Mouse (Mus musculus): ENCODE data around the gene Akap7. TPM values are rescaled to one million over a fixed set of nuclear protein-coding genes. Genes with fewer than 3 reads are reported as not detected.

Akap7 gene
- polyA plus RNA-seq, 1 experiment: 5.2 TPM

DNA sequence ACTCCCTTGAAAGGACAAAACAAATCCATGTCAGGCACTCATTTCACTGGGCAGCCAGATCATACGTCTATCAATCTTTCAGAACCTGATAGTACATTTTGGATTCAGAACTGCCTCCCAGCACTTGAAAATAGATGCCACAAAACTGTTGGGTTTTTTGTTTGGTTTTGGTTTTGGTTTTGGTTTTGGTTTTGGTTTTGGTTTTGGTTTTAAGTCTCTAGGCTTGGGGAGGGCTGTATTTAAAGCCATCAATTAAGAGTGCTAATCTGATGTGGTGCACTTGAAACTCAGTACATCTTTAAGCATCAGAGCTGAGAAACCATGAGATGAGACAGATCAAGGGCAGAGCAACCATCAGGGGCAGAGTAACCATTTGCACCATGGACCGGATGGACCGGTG, 86.9 kb downstream of the Akap7 start:
- Histone ChIP-seq H3K36me3 (ENCODE audit: control insufficient read depth, insufficient read depth, low read length) (no peaks in the 10 kb centered on the region), H3K27ac (ENCODE audit: insufficient read depth, low read length) (no peak overlapping the region), H3K4me3 (ENCODE audit: extremely low read depth, insufficient read depth, insufficient read length) (no peak overlapping the region), H3K27me3 (ENCODE audit: control insufficient read depth, insufficient read depth, low read length) (no peaks in the 10 kb centered on the region), H3K4me1 (ENCODE audit: control insufficient read depth, insufficient read depth, insufficient read length) (no peaks in the 10 kb centered on the region)
- 89% methylated on average over 3 of the region's 3 CpGs for WGBS
- TF ChIP-seq POLR2A (IDR thresholded peaks at IDR 0.05; ENCODE audit: low read depth, low read length) (no peak), CTCF (IDR thresholded peaks at IDR 0.05; ENCODE audit: extremely low read depth, insufficient read depth, insufficient read length, insufficient replicate concordance) (no peak)
- DNase-seq (ENCODE audit: low read depth in 1 of 2, low spot score in 2 of 2): no peak

DNA sequence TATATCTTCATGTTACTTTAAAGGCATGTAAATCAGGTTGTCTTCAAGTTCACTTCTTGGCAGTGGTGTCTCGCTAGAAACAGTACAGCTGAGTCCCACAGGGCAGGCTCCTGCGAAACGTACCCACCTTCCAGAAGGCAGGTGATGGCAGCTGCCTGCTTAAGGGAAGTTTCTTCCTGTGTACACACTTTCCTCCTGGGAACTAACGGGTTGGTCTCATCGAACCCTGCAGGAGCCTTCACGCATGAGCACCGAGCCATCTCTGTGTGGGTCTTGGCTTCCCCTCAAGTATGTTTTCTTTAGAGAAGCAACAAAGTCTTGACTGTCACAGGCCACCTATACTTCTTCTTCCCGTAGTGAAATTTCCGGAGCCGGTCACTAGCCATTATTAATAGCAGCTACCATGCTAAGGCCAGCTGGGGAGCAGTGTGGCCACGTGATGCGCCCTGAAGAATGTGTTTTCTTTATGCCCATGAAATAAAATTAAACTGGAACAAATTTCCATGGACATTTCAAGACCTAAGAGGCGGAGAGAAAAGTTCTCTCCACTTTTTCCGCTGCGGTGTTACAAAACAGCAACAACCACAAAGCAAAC, 87.7 kb downstream of the Akap7 start:
- no peak overlapping the region for H3K27ac ChIP-seq (ENCODE audit: insufficient read depth, low read length)
- 93% methylated on average over 15 of the region's 15 CpGs for WGBS

DNA sequence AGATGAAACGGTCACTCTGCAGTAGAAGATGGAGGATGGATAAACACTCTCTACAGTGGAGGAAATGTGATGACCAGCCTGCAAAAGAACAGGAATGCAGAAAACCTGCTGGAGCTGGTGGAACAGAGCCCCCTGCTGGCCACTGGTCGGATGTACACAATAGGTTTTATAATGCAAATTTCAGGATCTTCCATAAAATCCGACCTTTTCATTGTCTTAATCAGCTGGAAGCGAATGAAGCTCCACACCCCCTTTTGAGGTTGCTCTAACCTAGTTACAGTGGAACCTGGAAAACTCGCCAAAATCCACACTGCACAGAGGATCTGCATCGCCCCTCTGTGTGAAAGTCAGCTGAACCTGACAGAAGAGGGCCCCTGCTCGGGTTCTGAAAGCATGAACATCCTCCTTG, 88.4 kb downstream of the Akap7 start:
- H3K27me3 ChIP-seq (ENCODE audit: control insufficient read depth, insufficient read depth, low read length): no peaks in the 10 kb centered on the region
- peak in 1 of 2 experiments; percentile 30 for DNase-seq (ENCODE audit: low read depth in 1 of 2, low spot score in 2 of 2)

More for the DNA sequence above, 87.7 kb downstream of the Akap7 start:
- TF ChIP-seq POLR2A (IDR thresholded peaks at IDR 0.05; ENCODE audit: low read depth, low read length): no peak
- no peak for TF ChIP-seq CTCF (IDR thresholded peaks at IDR 0.05; ENCODE audit: extremely low read depth, insufficient read depth, insufficient read length, insufficient replicate concordance)
- Histone ChIP-seq H3K36me3 (ENCODE audit: control insufficient read depth, insufficient read depth, low read length) (no peaks in the 10 kb centered on the region), H3K4me3 (ENCODE audit: extremely low read depth, insufficient read depth, insufficient read length) (no peak overlapping the region), H3K27me3 (ENCODE audit: control insufficient read depth, insufficient read depth, low read length) (no peaks in the 10 kb centered on the region), H3K4me1 (ENCODE audit: control insufficient read depth, insufficient read depth, insufficient read length) (no peaks in the 10 kb centered on the region)
- no peak for DNase-seq (ENCODE audit: low read depth in 1 of 2, low spot score in 2 of 2)

DNA sequence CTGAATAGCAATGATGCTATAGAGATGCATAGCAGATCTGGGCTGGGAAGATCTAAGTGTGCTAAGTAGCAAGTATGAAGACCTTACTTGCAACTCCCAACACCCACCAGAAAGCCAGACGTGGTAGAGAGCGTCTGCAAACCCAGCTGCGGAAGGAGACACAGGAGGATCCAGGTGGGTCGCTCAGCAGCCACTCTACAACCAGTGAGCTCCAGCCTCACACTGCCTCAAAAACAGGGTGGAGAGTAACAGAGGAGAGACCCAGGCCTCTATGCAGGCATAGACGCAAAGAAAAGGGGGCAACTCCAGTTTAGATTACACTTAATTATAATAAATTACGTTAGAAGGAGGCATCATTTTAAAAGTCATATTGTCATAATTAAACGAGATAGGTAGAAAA, 88.9 kb downstream of the Akap7 start:
- no peaks in the 10 kb centered on the region for H3K4me1 ChIP-seq (ENCODE audit: control insufficient read depth, insufficient read depth, insufficient read length)
- no peak overlapping the region for H3K4me3 ChIP-seq (ENCODE audit: extremely low read depth, insufficient read depth, insufficient read length)
- H3K36me3 ChIP-seq (ENCODE audit: control insufficient read depth, insufficient read depth, low read length): no peaks in the 10 kb centered on the region
- H3K27ac ChIP-seq (ENCODE audit: insufficient read depth, low read length): no peak overlapping the region
- TF ChIP-seq POLR2A (IDR thresholded peaks at IDR 0.05; ENCODE audit: low read depth, low read length): no peak
- TF ChIP-seq CTCF (IDR thresholded peaks at IDR 0.05; ENCODE audit: extremely low read depth, insufficient read depth, insufficient read length, insufficient replicate concordance): no peak
- H3K27me3 ChIP-seq (ENCODE audit: control insufficient read depth, insufficient read depth, low read length): no peaks in the 10 kb centered on the region
- WGBS: 87% methylated on average over 7 of the region's 7 CpGs
- no peak for DNase-seq (ENCODE audit: low read depth in 1 of 2, low spot score in 2 of 2)

More for the DNA sequence above, 88.4 kb downstream of the Akap7 start:
- Histone ChIP-seq H3K4me1 (ENCODE audit: control insufficient read depth, insufficient read depth, insufficient read length) (no peaks in the 10 kb centered on the region), H3K4me3 (ENCODE audit: extremely low read depth, insufficient read depth, insufficient read length) (no peak overlapping the region), H3K27ac (ENCODE audit: insufficient read depth, low read length) (no peak overlapping the region), H3K36me3 (ENCODE audit: control insufficient read depth, insufficient read depth, low read length) (no peaks in the 10 kb centered on the region)
- WGBS: 47% methylated on average over 7 of the region's 7 CpGs
- peak; percentile 65; the same call in 1 of the 2 replicates for TF ChIP-seq CTCF (IDR thresholded peaks at IDR 0.05; ENCODE audit: extremely low read depth, insufficient read depth, insufficient read length, insufficient replicate concordance)
- no peak for TF ChIP-seq POLR2A (IDR thresholded peaks at IDR 0.05; ENCODE audit: low read depth, low read length)

DNA sequence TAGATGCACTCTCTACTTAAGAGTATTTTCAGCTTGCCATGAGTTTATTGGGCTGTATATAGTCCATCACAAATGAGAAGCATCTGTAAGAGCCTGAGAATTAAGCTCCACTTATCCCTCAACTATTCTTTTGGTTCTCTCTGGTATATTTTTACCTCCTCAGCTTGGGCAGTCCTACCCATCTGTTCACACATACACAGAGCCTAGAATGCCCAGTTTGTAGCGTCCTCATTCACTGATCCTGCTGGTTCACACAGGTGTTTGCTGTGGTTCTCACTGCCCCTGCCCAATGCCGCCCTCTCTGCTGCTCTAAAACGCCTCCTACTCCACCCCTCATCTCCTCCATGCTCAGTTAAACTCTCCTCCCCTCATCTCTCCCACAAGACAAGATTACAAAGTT, 91.7 kb downstream of the Akap7 start:
- 92% methylated on average over 3 of the region's 3 CpGs for WGBS
- no peak for DNase-seq (ENCODE audit: low read depth in 1 of 2, low spot score in 2 of 2)
- TF ChIP-seq CTCF (IDR thresholded peaks at IDR 0.05; ENCODE audit: extremely low read depth, insufficient read depth, insufficient read length, insufficient replicate concordance): no peak
- TF ChIP-seq POLR2A (IDR thresholded peaks at IDR 0.05; ENCODE audit: low read depth, low read length): no peak

DNA sequence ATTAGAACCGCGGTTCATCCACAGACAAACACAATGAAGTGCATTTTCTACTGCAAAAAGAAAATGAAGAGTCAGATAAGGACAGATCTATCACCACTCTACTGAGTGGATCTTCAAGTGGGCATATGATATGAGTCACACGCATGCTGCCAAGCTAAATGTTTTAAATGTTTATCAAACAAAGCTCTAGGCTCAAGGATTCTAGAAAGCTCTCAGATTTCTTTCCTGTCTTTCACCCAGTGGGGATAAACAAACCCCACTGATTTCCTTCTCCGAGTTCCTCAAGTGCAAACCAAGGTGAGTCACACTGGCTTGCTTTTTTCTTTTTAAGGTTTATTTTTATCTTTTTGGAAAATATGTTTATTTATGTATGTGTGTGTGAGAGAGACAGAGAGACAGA, 94.0 kb downstream of the Akap7 start:
- H3K4me3 ChIP-seq (ENCODE audit: extremely low read depth, insufficient read depth, insufficient read length): no peak overlapping the region
- DNase-seq (ENCODE audit: low read depth in 1 of 2, low spot score in 2 of 2): no peak
- H3K27ac ChIP-seq (ENCODE audit: insufficient read depth, low read length): no peak overlapping the region
- no peaks in the 10 kb centered on the region for H3K36me3 ChIP-seq (ENCODE audit: control insufficient read depth, insufficient read depth, low read length)
- no peaks in the 10 kb centered on the region for H3K27me3 ChIP-seq (ENCODE audit: control insufficient read depth, insufficient read depth, low read length)
- no peaks in the 10 kb centered on the region for H3K4me1 ChIP-seq (ENCODE audit: control insufficient read depth, insufficient read depth, insufficient read length)
- TF ChIP-seq CTCF (IDR thresholded peaks at IDR 0.05; ENCODE audit: extremely low read depth, insufficient read depth, insufficient read length, insufficient replicate concordance): no peak
- no peak for TF ChIP-seq POLR2A (IDR thresholded peaks at IDR 0.05; ENCODE audit: low read depth, low read length)
- 86% methylated on average over 4 of the region's 4 CpGs for WGBS

More for the DNA sequence above, 91.7 kb downstream of the Akap7 start:
- Histone ChIP-seq H3K27me3 (ENCODE audit: control insufficient read depth, insufficient read depth, low read length) (no peaks in the 10 kb centered on the region), H3K36me3 (ENCODE audit: control insufficient read depth, insufficient read depth, low read length) (no peaks in the 10 kb centered on the region), H3K4me1 (ENCODE audit: control insufficient read depth, insufficient read depth, insufficient read length) (no peaks in the 10 kb centered on the region), H3K4me3 (ENCODE audit: extremely low read depth, insufficient read depth, insufficient read length) (no peak overlapping the region), H3K27ac (ENCODE audit: insufficient read depth, low read length) (no peak overlapping the region)

DNA sequence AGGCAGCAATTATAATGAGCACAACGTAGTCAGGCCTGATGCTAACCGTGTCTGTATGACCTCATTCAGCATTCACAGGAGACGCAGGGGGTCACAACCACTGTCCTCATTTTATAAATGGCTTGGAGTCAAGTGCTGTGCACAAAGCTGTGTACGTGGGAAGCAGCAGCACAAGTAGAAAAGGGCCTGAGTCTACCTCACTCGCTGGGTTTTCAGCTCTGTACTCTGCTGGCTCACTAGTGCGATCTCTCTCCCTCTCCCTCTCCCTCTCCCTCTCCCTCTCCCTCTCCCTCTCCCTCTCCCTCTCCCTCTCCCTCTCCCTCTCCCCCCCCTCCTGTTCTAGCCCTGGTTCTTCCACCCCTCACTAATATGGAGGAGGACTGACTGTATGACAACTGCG, 99.1 kb downstream of the Akap7 start:
- H3K27me3 ChIP-seq (ENCODE audit: control insufficient read depth, insufficient read depth, low read length): no peaks in the 10 kb centered on the region
- H3K4me3 ChIP-seq (ENCODE audit: extremely low read depth, insufficient read depth, insufficient read length): no peak overlapping the region
- TF ChIP-seq CTCF (IDR thresholded peaks at IDR 0.05; ENCODE audit: extremely low read depth, insufficient read depth, insufficient read length, insufficient replicate concordance) (no peak), POLR2A (IDR thresholded peaks at IDR 0.05; ENCODE audit: low read depth, low read length) (no peak)
- no peaks in the 10 kb centered on the region for H3K4me1 ChIP-seq (ENCODE audit: control insufficient read depth, insufficient read depth, insufficient read length)
- H3K27ac ChIP-seq (ENCODE audit: insufficient read depth, low read length): no peak overlapping the region
- DNase-seq (ENCODE audit: low read depth in 1 of 2, low spot score in 2 of 2): no peak
- WGBS: 88% methylated on average over 7 of the region's 7 CpGs
- no peaks in the 10 kb centered on the region for H3K36me3 ChIP-seq (ENCODE audit: control insufficient read depth, insufficient read depth, low read length)
